Mouse (Mus musculus): ENCODE measurements around the gene Chmp2a. TPM values are rescaled to one million over a fixed set of nuclear protein-coding genes. Genes with fewer than 3 reads are reported as not detected.

The Chmp2a gene
- polyA plus RNA-seq, 1 experiment: 134 TPM

DNA sequence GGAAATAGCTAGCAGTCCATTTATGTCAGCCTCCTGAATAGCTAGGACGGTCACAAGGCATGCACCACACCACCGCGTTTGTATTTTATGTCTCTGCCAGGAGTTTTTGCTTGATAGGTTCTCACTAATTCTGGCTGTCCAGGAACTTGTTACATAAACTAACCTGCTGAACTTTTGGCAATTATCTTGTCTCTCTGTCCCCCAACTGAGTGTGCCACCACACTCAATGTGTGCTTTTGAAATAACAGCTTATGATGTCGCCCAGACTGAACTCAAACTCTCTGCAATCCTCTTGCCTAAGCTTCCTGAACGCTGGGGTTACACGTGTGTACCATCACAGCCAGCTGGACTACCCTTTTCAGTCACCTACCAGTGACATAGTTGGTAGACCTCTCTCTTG lies 7.9 kb upstream of the Chmp2a start:
- WGBS: 71% methylated on average over 6 of the region's 6 CpGs
- TF ChIP-seq POLR2A (IDR thresholded peaks at IDR 0.05; ENCODE audit: low read depth, low read length) (no peak), CTCF (conservative IDR thresholded peaks at IDR 0.05; ENCODE audit: insufficient read depth, insufficient read length, low read depth, low read length) (no peak)
- Histone ChIP-seq H3K27ac (ENCODE audit: insufficient read depth, low read depth, low read length) (no peak overlapping the region), H3K27me3 (replicated peaks; ENCODE audit: control insufficient read depth, insufficient read depth, low read length) (no peaks in the 10 kb centered on the region), H3K4me3 (ENCODE audit: insufficient read depth, low read depth, low read length) (no peak overlapping the region), H3K36me3 (ENCODE audit: control insufficient read depth, insufficient read depth, low read length) (no peaks in the 10 kb centered on the region), H3K4me1 (ENCODE audit: control insufficient read depth, insufficient read depth, low read length) (peaks cover 12% of the 10 kb centered on the region)
- DNase-seq: no peak

DNA sequence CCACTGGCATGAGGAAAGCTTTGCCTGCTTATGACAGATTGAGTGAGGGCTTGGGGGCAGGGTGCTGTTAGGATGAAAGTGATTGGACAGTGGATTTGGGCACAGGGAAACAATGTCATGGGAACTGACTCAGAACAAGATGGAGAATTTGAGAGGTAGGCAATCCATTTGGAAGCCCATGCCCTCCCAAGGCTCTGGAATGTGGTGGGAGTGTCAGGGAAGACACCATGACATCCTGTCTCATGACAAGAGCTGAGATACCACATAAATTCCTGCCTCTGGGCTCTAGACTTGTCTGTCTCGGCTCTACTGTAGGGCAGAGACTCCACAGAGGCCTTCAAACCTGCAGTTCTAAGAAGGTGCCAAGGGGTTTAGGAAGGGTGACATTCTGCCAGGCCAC lies 6.6 kb upstream of the Chmp2a start:
- H3K27me3 ChIP-seq (replicated peaks; ENCODE audit: control insufficient read depth, insufficient read depth, low read length): no peaks in the 10 kb centered on the region
- no peak overlapping the region for H3K27ac ChIP-seq (ENCODE audit: insufficient read depth, low read depth, low read length)
- WGBS: 71% methylated on average over 1 of the region's 1 CpGs
- no peak for DNase-seq
- TF ChIP-seq POLR2A (IDR thresholded peaks at IDR 0.05; ENCODE audit: low read depth, low read length) (no peak), CTCF (conservative IDR thresholded peaks at IDR 0.05; ENCODE audit: insufficient read depth, insufficient read length, low read depth, low read length) (no peak)
- H3K36me3 ChIP-seq (ENCODE audit: control insufficient read depth, insufficient read depth, low read length): no peaks in the 10 kb centered on the region
- peaks cover 15% of the 10 kb centered on the region for H3K4me1 ChIP-seq (ENCODE audit: control insufficient read depth, insufficient read depth, low read length)
- H3K4me3 ChIP-seq (ENCODE audit: insufficient read depth, low read depth, low read length): no peak overlapping the region

DNA sequence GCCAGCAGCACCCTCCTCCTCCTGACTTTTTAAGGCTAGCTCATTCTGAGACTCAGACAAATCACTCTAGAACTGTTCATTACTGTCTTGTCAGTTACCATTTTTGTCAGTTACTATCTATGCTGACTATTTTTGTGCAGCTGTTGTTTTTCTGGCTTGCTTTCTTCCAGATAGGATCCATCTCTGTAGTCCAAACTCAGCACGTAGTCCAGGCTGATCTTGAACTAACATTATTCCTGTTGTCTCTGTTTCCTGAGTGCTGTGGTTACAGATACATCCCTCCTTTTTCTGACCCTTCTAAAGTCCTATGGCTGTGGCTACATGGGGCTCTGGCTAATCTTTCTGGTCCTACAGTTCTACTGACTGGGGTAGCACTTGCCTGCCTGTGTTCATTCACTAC lies 4.6 kb upstream of the Chmp2a start:
- Histone ChIP-seq H3K27me3 (replicated peaks; ENCODE audit: control insufficient read depth, insufficient read depth, low read length) (no peaks in the 10 kb centered on the region), H3K36me3 (ENCODE audit: control insufficient read depth, insufficient read depth, low read length) (no peaks in the 10 kb centered on the region), H3K4me1 (ENCODE audit: control insufficient read depth, insufficient read depth, low read length) (peaks cover 17% of the 10 kb centered on the region), H3K4me3 (ENCODE audit: insufficient read depth, low read depth, low read length) (no peak overlapping the region; the same call in 1 of the 2 replicates), H3K27ac (ENCODE audit: insufficient read depth, low read depth, low read length) (peak overlapping the region; percentile 99; the same call in 1 of the 2 replicates)
- TF ChIP-seq CTCF (conservative IDR thresholded peaks at IDR 0.05; ENCODE audit: insufficient read depth, insufficient read length, low read depth, low read length): no peak
- TF ChIP-seq POLR2A (IDR thresholded peaks at IDR 0.05; ENCODE audit: low read depth, low read length): no peak
- DNase-seq: no peak
- 88% methylated on average over 1 of the region's 1 CpGs for WGBS

DNA sequence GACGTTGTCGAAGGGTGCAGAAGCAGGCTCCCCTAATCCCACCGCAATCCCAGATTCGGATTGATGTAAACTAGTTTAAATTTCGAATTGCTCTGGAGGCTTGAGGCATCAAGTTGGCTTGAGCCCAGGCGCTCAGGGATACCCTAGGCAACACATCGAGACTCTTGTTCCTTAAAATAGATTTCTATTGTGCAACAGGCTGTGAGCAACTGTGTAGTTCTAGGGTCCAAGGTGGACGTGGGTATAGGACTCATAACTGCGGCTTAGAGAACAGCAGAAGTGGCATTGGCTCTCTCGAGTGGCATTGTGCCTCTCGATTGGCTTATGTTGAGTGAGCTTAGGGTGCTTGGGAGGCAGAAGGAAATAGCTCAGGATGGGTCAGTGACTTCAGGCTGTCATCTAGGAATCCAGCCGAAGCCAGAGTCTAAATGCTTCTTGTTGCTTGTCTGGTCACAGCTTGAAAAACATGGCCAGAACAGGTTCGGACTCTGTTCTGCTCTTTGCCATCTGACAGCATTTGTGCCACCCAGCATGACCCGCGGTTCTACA lies 4.1 kb upstream of the Chmp2a start:
- Histone ChIP-seq H3K4me3 (ENCODE audit: insufficient read depth, low read depth, low read length) (peak overlapping the region; percentile 86), H3K27me3 (replicated peaks; ENCODE audit: control insufficient read depth, insufficient read depth, low read length) (no peaks in the 10 kb centered on the region), H3K27ac (ENCODE audit: insufficient read depth, low read depth, low read length) (peak overlapping the region; percentile 99), H3K4me1 (ENCODE audit: control insufficient read depth, insufficient read depth, low read length) (peaks cover 17% of the 10 kb centered on the region), H3K36me3 (ENCODE audit: control insufficient read depth, insufficient read depth, low read length) (no peaks in the 10 kb centered on the region)
- peak; percentile 65 for DNase-seq
- TF ChIP-seq CTCF (conservative IDR thresholded peaks at IDR 0.05; ENCODE audit: insufficient read depth, insufficient read length, low read depth, low read length) (no peak), POLR2A (IDR thresholded peaks at IDR 0.05; ENCODE audit: low read depth, low read length) (no peak)
- WGBS: 4% methylated on average over 15 of the region's 15 CpGs

DNA sequence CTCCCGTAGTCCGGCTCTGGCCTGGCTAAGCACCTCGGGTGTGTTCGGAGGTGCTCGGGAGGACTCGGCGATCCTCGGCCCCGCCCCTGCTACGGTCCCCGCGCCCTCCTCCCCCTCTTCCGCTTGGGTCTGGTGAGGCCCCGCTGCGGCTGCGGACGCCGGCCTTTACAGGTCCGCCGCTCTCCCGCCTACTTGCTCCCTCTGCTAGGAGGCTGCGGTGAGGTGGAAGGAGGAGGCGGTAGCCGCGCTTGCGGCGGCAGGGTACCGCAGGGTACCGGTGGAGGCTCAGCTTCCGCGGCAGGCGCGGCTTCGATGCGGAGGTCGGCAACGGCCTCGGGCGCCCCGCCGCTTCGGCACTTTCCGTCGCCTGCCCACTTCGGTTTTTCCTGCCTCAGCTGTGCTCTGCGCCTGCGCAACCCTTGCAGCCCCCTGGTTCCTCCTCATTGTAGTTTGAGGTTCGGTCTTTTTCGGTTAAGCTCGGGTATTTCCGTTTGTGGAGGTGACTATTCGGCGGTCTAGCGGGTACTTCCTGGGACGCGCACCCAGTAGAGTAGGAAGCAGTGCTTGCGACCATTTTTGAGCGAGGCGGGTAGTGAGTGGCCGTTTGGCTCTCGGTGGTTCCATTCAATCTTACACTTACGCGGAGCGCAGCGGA lies 3.4 kb upstream of the Chmp2a start, which contains the start of gene Ube2m:
Ube2m (minus strand) TSS at position 375 of the 655 bp plus-strand sequence.
- WGBS: under 1% methylated on average over 65 of the region's 65 CpGs
- Histone ChIP-seq H3K36me3 (ENCODE audit: control insufficient read depth, insufficient read depth, low read length) (no peaks in the 10 kb centered on the region), H3K27ac (ENCODE audit: insufficient read depth, low read depth, low read length) (peak within 1 kb of the TSS; percentile 99), H3K4me1 (ENCODE audit: control insufficient read depth, insufficient read depth, low read length) (peaks cover 20% of the 10 kb centered on the region; the same call in 1 of the 2 replicates), H3K27me3 (replicated peaks; ENCODE audit: control insufficient read depth, insufficient read depth, low read length) (no peaks in the 10 kb centered on the region), H3K4me3 (ENCODE audit: insufficient read depth, low read depth, low read length) (peak within 1 kb of the TSS; percentile 86)
- TF ChIP-seq POLR2A (IDR thresholded peaks at IDR 0.05; ENCODE audit: low read depth, low read length) (peak; percentile 77), CTCF (conservative IDR thresholded peaks at IDR 0.05; ENCODE audit: insufficient read depth, insufficient read length, low read depth, low read length) (no peak)
- peak; percentile 99 for DNase-seq

DNA sequence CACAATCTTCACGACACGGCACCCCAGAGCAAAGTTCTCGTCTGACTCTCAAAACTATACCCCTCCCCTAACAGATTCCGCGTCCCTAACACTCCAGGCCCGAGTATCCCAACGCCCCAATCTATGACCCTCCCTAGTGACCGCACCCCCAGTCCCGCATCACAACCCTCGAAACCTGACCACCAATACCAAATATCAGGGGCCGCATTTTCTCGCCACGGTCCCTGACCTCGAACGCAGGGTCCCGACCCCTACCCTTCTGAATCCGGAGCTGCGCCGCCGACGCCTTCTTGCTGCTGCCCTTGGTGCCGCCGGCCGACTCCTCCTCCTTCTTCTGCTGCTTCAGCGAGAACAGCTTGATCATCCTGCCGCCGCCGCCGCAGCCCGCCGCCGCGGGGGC lies 2.8 kb upstream of the Chmp2a start:
- DNase-seq: no peak
- H3K27ac ChIP-seq (ENCODE audit: insufficient read depth, low read depth, low read length): peak overlapping the region; percentile 92
- H3K27me3 ChIP-seq (replicated peaks; ENCODE audit: control insufficient read depth, insufficient read depth, low read length): no peaks in the 10 kb centered on the region
- H3K36me3 ChIP-seq (ENCODE audit: control insufficient read depth, insufficient read depth, low read length): no peaks in the 10 kb centered on the region
- under 1% methylated on average over 29 of the region's 33 CpGs for WGBS
- peaks cover 20% of the 10 kb centered on the region; the same call in 1 of the 2 replicates for H3K4me1 ChIP-seq (ENCODE audit: control insufficient read depth, insufficient read depth, low read length)
- TF ChIP-seq POLR2A (IDR thresholded peaks at IDR 0.05; ENCODE audit: low read depth, low read length): no peak
- no peak for TF ChIP-seq CTCF (conservative IDR thresholded peaks at IDR 0.05; ENCODE audit: insufficient read depth, insufficient read length, low read depth, low read length)
- H3K4me3 ChIP-seq (ENCODE audit: insufficient read depth, low read depth, low read length): peak overlapping the region; percentile 86

DNA sequence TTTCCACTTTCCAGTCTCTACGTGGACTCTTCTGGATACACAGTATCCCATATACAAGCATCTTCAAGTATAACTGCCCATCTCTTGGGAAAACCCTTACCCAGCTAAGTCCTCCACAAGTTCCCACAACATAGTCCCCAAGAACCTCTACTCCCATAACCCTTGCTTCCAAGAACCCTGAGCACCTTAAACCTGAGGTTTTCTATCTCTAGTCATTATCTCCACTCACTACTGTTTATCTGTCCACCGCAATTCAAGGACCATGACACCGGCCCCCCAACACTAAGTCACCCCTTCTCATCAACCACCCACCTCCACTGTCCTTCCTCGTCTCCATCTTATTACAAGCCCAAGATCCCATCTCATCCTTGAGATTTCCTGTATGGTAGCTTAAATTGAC lies 2.2 kb upstream of the Chmp2a start:
- Histone ChIP-seq H3K27ac (ENCODE audit: insufficient read depth, low read depth, low read length) (peak overlapping the region; percentile 92), H3K4me1 (ENCODE audit: control insufficient read depth, insufficient read depth, low read length) (peaks cover 20% of the 10 kb centered on the region; the same call in 1 of the 2 replicates), H3K4me3 (ENCODE audit: insufficient read depth, low read depth, low read length) (peak overlapping the region; percentile 86), H3K27me3 (replicated peaks; ENCODE audit: control insufficient read depth, insufficient read depth, low read length) (no peaks in the 10 kb centered on the region), H3K36me3 (ENCODE audit: control insufficient read depth, insufficient read depth, low read length) (no peaks in the 10 kb centered on the region; the same call in 1 of the 2 replicates)
- TF ChIP-seq POLR2A (IDR thresholded peaks at IDR 0.05; ENCODE audit: low read depth, low read length) (no peak), CTCF (conservative IDR thresholded peaks at IDR 0.05; ENCODE audit: insufficient read depth, insufficient read length, low read depth, low read length) (no peak)
- WGBS: 25% methylated on average over 4 of the region's 4 CpGs
- no peak for DNase-seq

All from kidney, adult 2 months (tissue).